Mouse (Mus musculus) limb, embryonic 15.5 days (tissue): ENCODE data around the gene Ikzf1. TPM values are rescaled to one million over a fixed set of nuclear protein-coding genes. Genes with fewer than 3 reads are reported as not detected.

Experiments
- ATAC-seq: fragments of 200-750 bp; cut with Nextera tagmentation; 2 replicates; pipeline ENCODE4 v1.8.0; 2017; ENCODE audit warnings: low read depth, moderate TSS enrichment; ENCODE audit not compliant: insufficient number of reproducible peaks, low FRiP score, low TSS enrichment
- H3K27ac ChIP-seq: fragments of 300-500 bp; sonication (generic); 2 replicates; pipeline ENCODE4 v1.5.1; 2015; ENCODE audit warnings: moderate library complexity, mild to moderate bottlenecking, inconsistent platforms
- H3K27me3 ChIP-seq: fragments of 300-500 bp; sonication (generic); 2 replicates; pipeline ENCODE4 v1.6.1; 2015; ENCODE audit warnings: inconsistent platforms
- H3K36me3 ChIP-seq: fragments of 300-500 bp; sonication (generic); 2 replicates; pipeline ENCODE4 v1.6.1; 2015; ENCODE audit warnings: inconsistent platforms
- H3K4me1 ChIP-seq: fragments of 300-500 bp; sonication (generic); 2 replicates; pipeline ENCODE4 v1.6.1; 2015; ENCODE audit warnings: inconsistent platforms
- H3K4me2 ChIP-seq: fragments of 300-500 bp; sonication (generic); 2 replicates; pipeline ENCODE4 v1.6.1; 2015; ENCODE audit warnings: mild to moderate bottlenecking, inconsistent platforms
- H3K4me3 ChIP-seq: fragments of 300-500 bp; sonication (generic); 2 replicates; pipeline ENCODE4 v1.5.1; 2015; ENCODE audit warnings: mild to moderate bottlenecking, inconsistent platforms
- H3K9ac ChIP-seq: fragments of 300-500 bp; sonication (generic); 2 replicates; pipeline ENCODE4 v1.6.1; 2015; ENCODE audit warnings: inconsistent platforms
- H3K9me3 ChIP-seq: fragments of 300-500 bp; sonication (generic); 2 replicates; pipeline ENCODE4 v1.6.1; 2016; ENCODE audit warnings: inconsistent platforms
- WGBS: fragments of 180-500 bp; shearing (Covaris S2); methylation state at CpG from one replicate; pipeline ENCODE4 v1.1.7; 2015; 5-methylcytosine and 5-hydroxymethylcytosine counted together
- polyA plus RNA-seq: library from polyadenylated mRNA; unstranded; fragments of >200 nt; fragmentation: Nextera tagmentation; extraction: Ambion mirVana; gene quantifications from 2 replicates; pipeline ENCODE4 v1.2.1, GENCODE M21; 2015

Gene Ikzf1
- polyA plus RNA-seq, 1 experiment from 2014 or later = 2.5 TPM

DNA sequence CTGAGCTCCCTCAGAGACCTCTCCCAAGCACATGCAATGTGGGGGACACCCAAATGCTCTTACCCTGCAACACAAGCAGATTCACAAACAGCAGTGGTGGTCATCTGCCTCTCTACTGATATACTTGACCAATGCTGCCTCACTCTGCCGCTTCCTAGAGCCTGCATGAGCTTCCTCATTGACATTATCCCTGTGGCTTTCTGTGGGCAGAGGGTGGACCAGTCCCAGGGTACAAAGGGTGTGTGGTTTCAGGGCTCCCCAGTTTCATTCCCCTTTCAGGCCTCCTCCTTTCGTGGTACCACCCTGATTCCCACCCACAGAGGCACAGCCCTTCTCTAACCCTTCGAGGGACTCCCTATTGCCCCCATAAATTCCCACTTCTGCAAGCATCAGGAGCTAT lies 92.4 kb downstream of the Ikzf1 start:
- Histone ChIP-seq H3K4me1 (no peaks in the 10 kb centered on the region), H3K4me2 (no peak overlapping the region), H3K36me3 (no peaks in the 10 kb centered on the region), H3K4me3 (no peak overlapping the region), H3K27ac (no peak overlapping the region), H3K9me3 (no peaks in the 10 kb centered on the region), H3K27me3 (no peaks in the 10 kb centered on the region), H3K9ac (no peak overlapping the region)
- no peak for ATAC-seq
- 64% methylated on average over 3 of the region's 3 CpGs for WGBS

DNA sequence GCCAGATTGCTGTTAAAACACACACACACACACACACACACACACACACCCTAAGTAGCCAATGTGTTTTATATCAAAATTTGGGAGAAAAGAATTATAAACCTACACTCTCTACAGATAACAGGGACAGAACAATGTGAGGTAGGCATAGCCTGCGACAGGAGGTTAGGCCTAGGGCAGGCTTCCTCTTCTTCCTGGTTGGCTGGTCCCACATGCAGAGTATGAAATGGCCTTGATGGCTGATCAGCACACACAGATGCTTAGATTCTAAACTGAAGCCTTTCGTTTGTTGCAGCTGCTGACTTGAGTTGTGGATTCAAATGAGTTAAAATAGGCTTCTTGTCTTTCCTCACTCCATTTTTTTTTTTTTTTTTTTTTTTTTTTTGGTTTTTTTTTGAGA lies 93.0 kb downstream of the Ikzf1 start:
- Histone ChIP-seq H3K4me1 (no peaks in the 10 kb centered on the region), H3K9ac (no peak overlapping the region), H3K9me3 (no peaks in the 10 kb centered on the region), H3K4me2 (no peak overlapping the region), H3K27ac (no peak overlapping the region), H3K36me3 (no peaks in the 10 kb centered on the region), H3K27me3 (no peaks in the 10 kb centered on the region), H3K4me3 (no peak overlapping the region)
- WGBS = 83% methylated on average over 2 of the region's 2 CpGs
- no peak for ATAC-seq

DNA sequence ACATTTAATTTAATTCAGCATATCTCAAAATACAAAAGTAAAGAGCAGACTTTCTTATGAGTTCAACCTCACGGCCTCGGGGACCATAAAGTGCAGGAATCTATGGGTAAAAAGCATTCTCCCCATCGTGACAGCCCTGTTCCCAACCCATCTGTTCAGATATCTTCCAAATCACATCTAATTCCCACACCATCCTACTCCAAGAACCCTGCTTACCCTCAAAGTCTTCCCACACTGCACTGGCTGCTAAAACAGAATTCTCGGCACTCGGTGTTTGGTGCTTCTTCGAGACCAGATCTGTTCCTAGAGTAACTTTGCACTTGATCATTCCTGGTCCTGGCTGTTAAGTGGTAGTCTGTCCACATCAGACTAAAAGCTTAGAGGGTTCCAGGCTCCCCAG lies 93.5 kb downstream of the Ikzf1 start:
- Histone ChIP-seq H3K9me3 (no peaks in the 10 kb centered on the region), H3K27ac (no peak overlapping the region), H3K27me3 (no peaks in the 10 kb centered on the region), H3K4me2 (no peak overlapping the region), H3K9ac (no peak overlapping the region), H3K4me3 (no peak overlapping the region), H3K4me1 (no peaks in the 10 kb centered on the region), H3K36me3 (no peaks in the 10 kb centered on the region)
- WGBS = 90% methylated on average over 6 of the region's 6 CpGs
- ATAC-seq = no peak

DNA sequence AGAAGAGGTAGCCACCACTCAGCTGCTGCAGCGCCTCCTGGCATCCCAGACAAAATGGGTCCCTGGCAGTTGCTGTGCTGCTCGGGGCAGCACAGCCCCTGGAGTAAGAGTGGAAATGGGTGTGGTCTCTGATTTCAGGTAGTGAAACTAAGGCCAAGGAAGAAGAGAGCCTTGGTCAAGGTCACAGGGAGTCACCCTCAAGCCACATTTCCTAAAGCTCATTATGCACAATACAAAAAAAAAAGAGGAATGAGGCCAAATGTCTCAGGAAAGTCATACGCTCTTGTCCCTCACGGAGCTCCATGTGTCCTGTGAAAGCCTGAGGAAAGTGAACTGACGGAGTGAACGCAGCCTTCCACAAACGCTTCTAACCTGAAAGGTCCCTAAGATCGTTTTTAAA lies 96.9 kb downstream of the Ikzf1 start:
- no peak overlapping the region for H3K27ac ChIP-seq
- H3K9me3 ChIP-seq = no peaks in the 10 kb centered on the region
- H3K4me1 ChIP-seq = no peaks in the 10 kb centered on the region
- no peaks in the 10 kb centered on the region for H3K27me3 ChIP-seq
- no peak overlapping the region for H3K9ac ChIP-seq
- no peak overlapping the region for H3K4me2 ChIP-seq
- no peak for ATAC-seq
- H3K36me3 ChIP-seq = no peaks in the 10 kb centered on the region
- WGBS = 77% methylated on average over 8 of the region's 8 CpGs
- H3K4me3 ChIP-seq = no peak overlapping the region

DNA sequence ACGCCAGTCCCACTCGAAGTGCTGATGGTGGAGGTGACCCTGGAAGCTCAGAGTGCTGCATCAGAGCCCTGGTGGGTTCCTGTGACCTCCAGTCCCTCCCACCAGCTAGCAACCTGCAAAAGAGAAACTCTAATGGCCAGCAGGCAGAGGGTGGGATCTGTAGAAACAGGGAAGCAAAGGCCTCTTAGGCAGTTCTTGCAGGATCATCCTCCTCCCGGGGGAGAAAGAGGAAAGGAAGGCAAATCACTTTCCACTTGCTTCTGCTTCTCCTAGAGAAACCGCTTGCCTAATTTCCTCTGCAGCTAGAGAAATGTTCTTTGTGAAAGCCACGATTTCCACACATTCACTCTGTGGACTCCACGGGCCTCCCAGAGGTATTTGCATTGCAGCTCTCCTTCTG lies 100.7 kb downstream of the Ikzf1 start:
- Histone ChIP-seq H3K4me2 (no peak overlapping the region), H3K9me3 (no peaks in the 10 kb centered on the region), H3K4me1 (no peaks in the 10 kb centered on the region), H3K27me3 (no peaks in the 10 kb centered on the region), H3K4me3 (no peak overlapping the region), H3K27ac (no peak overlapping the region), H3K36me3 (no peaks in the 10 kb centered on the region), H3K9ac (no peak overlapping the region)
- ATAC-seq = no peak
- 65% methylated on average over 6 of the region's 6 CpGs for WGBS

DNA sequence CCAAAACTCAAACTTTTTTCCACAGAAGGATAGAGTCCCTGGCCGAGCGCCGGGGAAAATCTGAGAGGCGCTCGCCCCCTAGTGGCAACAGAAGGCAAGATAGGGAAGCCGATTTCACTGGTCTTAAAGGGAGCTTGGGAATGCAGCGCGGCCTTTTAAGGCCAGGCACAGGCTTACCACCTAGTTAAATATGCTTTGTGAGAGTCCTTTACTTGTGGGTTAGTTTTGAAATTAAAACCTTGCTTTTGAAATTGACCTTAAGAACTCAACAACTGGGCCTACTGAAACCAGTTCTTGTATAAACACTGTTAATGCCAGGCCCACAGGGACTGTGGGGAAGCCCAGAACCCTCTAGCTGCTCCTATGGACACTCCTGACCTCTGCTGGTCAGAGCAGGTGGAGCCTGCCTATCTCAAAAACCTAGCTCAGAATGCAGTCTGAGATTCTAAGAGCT lies 103.7 kb downstream of the Ikzf1 start:
- H3K9ac ChIP-seq = no peak overlapping the region
- H3K4me3 ChIP-seq = no peak overlapping the region
- no peaks in the 10 kb centered on the region for H3K4me1 ChIP-seq
- H3K27me3 ChIP-seq = no peaks in the 10 kb centered on the region
- 1% methylated on average over 8 of the region's 8 CpGs for WGBS
- no peaks in the 10 kb centered on the region for H3K36me3 ChIP-seq
- peak; percentile 76 for ATAC-seq
- H3K27ac ChIP-seq = no peak overlapping the region
- peak overlapping the region; percentile 31 for H3K4me2 ChIP-seq
- no peaks in the 10 kb centered on the region for H3K9me3 ChIP-seq

DNA sequence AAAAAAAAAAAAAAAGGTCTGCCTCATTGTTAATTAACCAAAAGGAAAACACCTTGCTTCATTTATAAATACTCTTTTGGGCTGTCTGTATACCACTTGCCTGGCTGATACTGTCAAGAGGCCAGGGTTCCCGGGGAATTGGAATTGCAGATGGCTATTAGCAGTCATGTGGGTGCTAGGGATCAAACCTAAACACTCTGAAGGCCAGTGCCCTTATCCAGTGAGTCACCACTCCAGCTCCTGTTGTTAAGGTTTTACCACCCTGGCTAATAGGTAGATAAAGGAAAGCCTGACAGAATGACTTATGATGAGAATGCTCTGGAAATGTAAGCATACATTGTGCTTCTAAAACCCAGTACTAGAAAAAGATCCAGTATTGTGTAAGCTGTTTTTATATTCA lies 109.8 kb downstream of the Ikzf1 start:
- H3K4me3 ChIP-seq = no peak overlapping the region
- no peak for ATAC-seq
- H3K36me3 ChIP-seq = peaks cover 8% of the 10 kb centered on the region
- H3K27me3 ChIP-seq = no peaks in the 10 kb centered on the region
- WGBS = 49% methylated on average over 1 of the region's 1 CpGs
- no peak overlapping the region for H3K4me2 ChIP-seq
- H3K4me1 ChIP-seq = no peaks in the 10 kb centered on the region
- no peak overlapping the region for H3K27ac ChIP-seq
- no peak overlapping the region for H3K9ac ChIP-seq
- H3K9me3 ChIP-seq = no peaks in the 10 kb centered on the region

DNA sequence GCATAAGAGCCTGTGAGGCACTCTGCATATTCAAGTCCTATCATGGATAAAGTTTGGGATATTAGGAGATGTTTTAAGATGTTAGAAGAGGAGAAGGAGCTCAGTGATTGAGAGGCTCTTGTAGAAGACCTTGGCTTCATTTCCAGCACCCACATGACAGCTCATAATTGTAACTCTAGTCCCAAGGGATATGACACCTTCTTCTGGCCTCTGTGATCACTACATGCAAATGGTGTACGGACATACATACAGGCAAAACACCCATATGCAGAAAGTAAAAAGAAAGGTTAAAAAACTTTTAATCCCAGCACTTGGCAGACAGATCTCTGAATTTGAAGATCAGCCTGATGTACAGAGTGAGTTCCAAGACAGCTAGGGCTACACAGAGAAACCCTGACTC lies 113.9 kb downstream of the Ikzf1 start:
- no peaks in the 10 kb centered on the region for H3K27me3 ChIP-seq
- no peaks in the 10 kb centered on the region for H3K4me1 ChIP-seq
- no peak overlapping the region for H3K4me2 ChIP-seq
- no peak overlapping the region for H3K27ac ChIP-seq
- 94% methylated on average over 1 of the region's 1 CpGs for WGBS
- no peak for ATAC-seq
- no peak overlapping the region for H3K9ac ChIP-seq
- H3K4me3 ChIP-seq = no peak overlapping the region
- H3K9me3 ChIP-seq = no peaks in the 10 kb centered on the region
- H3K36me3 ChIP-seq = peaks cover 33% of the 10 kb centered on the region

DNA sequence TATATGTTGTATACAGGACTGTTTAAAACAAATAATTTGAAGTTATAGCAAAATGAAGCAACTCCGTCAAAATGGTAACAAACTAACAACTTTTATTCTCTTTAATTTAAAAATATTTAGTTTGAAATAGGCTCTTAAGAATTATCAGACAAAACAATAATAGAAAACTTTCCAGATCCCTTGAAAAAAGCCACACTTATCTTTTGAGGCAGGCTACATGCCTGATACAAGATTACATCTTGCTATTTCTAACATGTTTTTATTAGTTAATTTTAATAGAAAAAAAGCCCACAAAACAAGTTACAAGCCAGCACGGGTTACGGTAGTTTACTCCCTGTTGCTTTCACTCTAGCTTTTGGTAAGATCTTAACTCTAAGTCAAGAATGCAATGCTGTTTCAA lies 115.5 kb downstream of the Ikzf1 start:
- 69% methylated on average over 3 of the region's 3 CpGs for WGBS
- Histone ChIP-seq H3K4me2 (no peak overlapping the region), H3K4me3 (no peak overlapping the region), H3K27me3 (no peaks in the 10 kb centered on the region), H3K36me3 (peaks cover 38% of the 10 kb centered on the region), H3K27ac (no peak overlapping the region), H3K9ac (no peak overlapping the region), H3K4me1 (no peaks in the 10 kb centered on the region), H3K9me3 (no peaks in the 10 kb centered on the region)
- ATAC-seq = no peak

DNA sequence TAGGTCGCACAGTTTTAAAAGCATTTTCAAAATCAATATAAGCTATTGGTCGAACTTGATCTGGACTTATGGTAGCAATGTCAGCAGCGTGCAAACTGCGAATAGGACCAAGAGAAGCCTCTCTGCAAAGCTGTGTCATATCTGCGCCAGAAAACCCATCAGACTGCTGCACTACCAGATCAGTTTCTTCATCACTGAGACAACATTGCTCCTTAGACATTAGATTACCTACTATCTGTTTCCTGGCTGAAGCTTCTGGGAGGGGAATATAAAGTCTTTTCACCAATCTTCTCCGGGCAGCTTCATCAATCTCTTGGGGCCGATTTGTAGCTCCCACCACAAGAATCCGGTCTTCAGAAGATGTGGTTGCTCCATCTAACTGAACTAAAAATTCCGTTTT lies 116.3 kb downstream of the Ikzf1 start:
- H3K36me3 ChIP-seq = peaks cover 38% of the 10 kb centered on the region
- no peak overlapping the region for H3K9ac ChIP-seq
- ATAC-seq = no peak
- no peaks in the 10 kb centered on the region for H3K9me3 ChIP-seq
- H3K27ac ChIP-seq = no peak overlapping the region
- no peak overlapping the region for H3K4me3 ChIP-seq
- WGBS = 92% methylated on average over 9 of the region's 9 CpGs
- H3K4me2 ChIP-seq = no peak overlapping the region
- no peaks in the 10 kb centered on the region for H3K27me3 ChIP-seq
- H3K4me1 ChIP-seq = no peaks in the 10 kb centered on the region

DNA sequence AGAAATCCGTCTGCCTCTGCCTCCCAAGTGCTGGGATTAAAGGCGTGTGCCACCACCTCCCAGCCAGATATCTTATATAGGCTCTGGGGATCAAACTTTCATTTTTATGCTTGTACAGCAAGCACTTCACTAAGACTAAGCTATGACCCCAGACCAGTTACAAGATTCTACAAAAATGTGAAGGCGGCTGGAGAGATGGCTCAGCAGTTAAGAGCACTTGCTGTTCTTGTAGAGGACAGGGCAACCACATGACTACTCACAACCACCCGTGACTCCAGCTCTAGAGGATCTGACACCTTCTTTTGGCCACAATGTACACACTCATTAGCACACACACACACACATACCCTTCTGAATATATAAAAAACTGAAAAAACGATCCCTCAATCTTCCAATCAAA lies 119.6 kb downstream of the Ikzf1 start:
- Histone ChIP-seq H3K4me3 (no peak overlapping the region), H3K36me3 (peaks cover 30% of the 10 kb centered on the region), H3K9ac (no peak overlapping the region), H3K27me3 (no peaks in the 10 kb centered on the region), H3K9me3 (no peaks in the 10 kb centered on the region), H3K27ac (no peak overlapping the region), H3K4me1 (peaks cover 6% of the 10 kb centered on the region; the same call in 1 of the 2 replicates), H3K4me2 (no peak overlapping the region)
- WGBS = 82% methylated on average over 5 of the region's 5 CpGs
- ATAC-seq = no peak

DNA sequence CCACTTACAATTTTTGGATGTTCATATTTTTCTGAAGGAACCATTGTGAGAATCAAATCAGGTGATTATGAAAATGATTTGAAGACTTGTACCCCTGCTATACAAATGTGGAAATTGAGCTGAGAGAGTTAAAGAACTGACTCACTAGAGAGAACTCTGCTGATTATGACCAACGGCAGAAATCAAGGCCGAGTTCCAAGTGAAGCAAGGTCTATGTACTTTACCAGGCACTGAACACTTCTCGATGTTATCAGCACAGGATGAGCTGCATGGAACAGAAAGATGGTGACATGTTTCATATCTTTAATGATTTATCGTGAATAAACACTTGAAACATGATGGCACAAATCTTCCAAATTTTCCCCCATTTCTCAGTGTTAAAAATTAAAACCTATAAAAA lies 121.1 kb downstream of the Ikzf1 start:
- H3K4me1 ChIP-seq = peaks cover 11% of the 10 kb centered on the region; the same call in 1 of the 2 replicates
- no peaks in the 10 kb centered on the region for H3K27me3 ChIP-seq
- H3K36me3 ChIP-seq = peaks cover 28% of the 10 kb centered on the region
- no peak overlapping the region for H3K9ac ChIP-seq
- 93% methylated on average over 4 of the region's 4 CpGs for WGBS
- H3K9me3 ChIP-seq = no peaks in the 10 kb centered on the region
- H3K27ac ChIP-seq = no peak overlapping the region
- no peak for ATAC-seq
- no peak overlapping the region for H3K4me3 ChIP-seq
- H3K4me2 ChIP-seq = no peak overlapping the region
